Mouse (Mus musculus): ENCODE data around the gene Kti12.

Kti12 gene

DNA sequence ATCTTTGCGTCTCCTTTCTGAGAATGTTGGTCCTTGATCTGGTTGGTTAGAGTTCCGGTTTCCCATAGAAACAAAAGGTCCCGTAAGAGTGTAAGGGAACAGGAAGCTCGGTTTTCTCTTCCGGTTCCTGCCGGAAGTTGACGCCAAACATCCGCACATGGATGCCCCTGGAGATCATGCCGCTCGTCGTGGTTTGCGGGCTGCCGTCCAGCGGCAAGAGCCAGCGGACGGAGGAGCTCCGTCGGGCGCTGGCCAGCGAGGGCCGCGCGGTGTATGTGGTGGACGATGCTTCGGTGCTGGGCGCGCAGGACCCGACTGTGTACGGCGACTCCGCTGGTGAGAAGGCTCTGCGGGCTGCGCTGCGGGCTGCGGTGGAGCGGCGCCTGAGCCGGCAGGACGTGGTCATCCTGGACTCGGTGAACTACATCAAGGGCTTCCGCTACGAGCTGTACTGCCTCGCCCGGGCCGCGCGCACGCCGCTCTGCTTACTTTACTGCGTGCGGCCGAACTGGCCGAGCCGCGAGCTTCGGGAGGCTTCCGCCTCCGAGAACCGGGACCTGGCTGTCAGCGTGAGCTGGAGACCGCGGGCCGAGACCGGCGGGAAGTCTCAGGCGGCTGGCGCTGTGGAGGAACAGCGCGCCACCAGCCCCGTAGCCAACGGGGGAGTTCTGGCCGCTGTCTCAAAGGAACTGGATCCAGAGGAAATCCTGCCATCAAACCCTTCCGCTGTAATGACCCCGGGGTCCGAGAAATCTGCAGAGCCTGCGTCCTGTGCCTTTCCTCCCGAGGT is at the start of gene Kti12:
Gene Kti12, plus strand, starts transcription at position 71 of the 790 bp plus-strand sequence.
- peak; percentile 74 for DNase-seq

DNA sequence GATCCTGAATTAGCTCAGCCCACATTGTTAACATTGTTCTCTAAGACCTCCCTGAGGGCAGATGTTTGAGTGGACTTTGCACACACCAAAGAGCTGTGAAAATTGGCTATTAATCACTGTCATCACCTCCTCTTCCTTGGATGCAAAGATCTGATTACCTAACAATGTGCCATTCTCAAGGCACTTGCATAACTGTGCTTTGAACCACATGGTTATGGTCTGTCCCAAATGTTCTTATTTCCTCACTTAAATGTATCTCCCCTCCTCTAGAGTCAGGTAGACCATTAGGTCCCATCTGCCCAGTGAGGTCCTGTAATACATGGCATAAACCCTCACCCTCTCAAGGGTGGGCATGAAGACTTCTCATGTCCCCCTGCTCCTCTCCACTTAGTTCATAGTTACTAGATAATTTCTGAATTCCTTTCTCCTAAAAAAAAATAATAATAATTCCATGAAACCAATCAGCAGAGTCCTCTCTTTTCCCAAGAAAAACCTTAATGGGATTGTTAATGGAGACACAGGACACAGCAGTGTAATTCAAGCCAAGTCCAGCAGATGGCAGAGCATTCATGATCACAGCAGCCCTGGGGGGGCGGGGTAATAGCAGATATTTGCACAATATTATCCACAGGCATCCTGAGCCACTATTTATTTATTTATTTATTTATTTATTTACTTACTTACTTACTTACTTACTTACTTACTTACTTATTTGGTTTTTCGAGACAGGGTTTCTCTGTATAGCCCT is 49.3 kb upstream of the Kti12 start:
- DNase-seq = peak; percentile 74

DNA sequence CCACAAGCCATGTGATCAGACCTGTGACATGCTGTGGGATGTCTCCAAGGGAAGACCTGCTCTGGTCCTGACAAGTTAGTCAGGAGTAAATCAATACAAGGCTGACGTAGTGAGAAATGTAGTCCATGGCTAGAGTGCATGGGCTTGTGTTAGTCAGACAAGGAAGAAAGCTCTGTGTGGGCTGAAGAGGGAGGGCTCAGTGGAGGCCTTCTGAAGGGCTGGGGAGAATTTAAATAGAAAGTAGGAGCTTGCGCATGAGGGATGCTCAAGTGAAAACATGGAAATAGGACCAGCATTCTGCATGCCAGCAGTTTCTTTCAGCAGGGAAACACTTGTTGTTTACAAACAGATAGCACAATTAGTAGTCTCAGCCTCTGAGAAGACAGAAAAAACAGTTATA is 44.0 kb upstream of the Kti12 start:
- no peak for DNase-seq

DNA sequence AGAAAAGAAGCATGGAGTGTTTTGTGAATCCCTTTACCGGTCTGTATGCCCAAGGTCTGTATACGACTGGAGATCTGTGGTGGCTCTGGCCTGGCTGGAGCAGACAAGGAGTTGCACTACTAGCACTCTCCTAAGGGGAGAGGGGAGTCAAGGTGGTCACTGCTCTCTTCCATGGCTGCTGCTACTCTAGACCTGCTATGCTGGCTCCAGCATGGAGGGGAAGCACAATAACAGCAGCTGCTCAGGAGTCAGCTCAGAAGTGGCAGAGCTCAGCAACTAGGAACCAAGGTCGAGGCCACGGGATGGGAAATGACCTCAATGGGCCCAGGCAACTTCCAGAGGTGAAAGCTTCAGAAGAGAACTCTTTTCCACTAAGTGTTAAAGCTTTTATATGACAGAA is 36.4 kb upstream of the Kti12 start:
- DNase-seq = no peak

DNA sequence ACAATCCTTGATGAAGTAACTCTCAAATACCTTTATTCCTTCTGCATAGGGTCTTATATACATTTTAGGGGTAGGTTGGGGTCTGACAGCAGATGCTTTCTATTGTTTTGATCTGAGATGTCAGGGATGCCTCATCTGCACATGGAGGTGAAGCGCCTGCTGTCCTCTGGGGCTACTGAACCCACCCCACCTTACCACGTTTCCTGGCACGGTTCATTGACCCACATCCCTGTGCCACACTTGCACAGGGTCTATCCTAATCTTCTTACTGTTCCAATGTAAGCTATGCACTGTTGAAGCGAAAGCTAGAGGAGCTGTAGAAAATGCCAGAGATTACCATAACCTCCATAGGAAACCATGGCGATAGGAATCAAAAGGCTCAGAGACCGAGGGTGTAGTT is 36.0 kb upstream of the Kti12 start:
- DNase-seq = no peak

DNA sequence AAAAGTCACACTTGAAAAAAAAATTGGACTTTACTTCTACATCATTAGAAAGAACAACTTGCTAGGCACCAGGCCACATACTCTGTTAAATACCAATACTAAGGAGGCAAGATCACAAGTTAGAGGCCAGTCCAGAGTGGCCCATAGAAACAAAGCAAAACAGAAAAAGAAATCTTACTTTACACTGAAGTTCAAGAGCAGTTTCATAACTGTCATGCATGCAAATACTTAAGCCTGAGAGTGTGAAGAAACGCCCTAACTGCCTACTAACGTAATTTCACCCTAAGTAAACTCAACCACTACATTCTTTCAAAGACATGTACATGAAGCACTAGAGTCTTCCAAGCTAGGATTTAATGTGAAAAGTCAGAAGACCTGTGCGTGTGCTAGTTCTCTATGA is 21.9 kb upstream of the Kti12 start:
- DNase-seq = no peak

DNA sequence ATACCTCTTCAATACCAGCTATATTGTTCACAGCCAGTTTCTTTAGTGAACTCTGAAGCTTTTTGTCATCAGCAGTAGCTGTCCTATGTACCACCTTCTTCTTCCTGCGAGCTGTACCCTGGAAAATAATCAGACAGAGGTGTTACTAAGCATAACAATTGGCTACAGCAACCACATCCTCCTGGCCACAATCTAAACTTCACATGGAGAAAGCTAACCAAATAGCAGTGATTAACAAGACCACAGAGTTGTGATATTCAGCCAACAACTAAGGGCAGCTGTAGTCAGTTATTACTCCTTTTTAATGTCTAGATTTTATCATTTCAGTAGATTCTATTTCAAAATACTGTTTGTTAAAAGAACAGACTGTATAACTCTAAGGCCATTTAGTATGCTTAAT is 21.5 kb upstream of the Kti12 start:
- DNase-seq = no peak

DNA sequence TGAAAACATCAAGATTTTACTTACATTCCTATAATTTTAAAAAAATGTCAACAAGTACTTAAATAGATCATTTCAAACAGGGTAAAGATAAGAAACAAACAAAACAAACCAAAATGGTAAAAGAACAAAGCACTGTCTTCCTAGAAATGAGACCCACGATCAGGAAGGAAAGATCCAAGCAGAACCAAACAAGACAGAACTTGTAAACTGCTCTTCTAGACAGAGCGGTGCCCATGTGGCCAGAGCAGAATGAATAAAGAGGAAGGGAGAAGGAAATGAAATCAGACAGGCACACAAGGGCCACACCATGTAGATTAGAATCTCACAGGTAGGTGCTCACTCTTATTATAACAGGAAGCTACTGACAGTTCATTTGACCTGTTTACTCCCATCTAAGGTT is 20.9 kb upstream of the Kti12 start:
- DNase-seq = no peak

DNA sequence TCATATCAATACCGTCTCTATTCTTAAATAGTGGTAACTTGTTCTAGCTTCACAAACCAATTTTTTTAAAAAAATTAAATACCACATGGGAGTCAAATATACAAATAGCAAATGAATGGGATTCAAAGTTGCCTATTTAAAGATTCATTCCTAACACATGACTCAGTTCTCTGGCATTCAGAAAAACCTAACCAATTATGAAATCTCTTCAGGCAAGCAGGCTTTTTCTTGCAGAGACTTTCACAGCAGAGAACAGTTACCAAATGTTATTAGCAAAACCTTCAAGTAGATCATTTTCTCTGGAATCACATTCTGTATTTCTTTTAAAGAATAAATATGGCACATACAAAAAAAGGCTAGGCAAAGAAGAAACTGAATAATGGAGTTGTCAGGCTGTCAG is 16.9 kb upstream of the Kti12 start:
- DNase-seq = no peak

DNA sequence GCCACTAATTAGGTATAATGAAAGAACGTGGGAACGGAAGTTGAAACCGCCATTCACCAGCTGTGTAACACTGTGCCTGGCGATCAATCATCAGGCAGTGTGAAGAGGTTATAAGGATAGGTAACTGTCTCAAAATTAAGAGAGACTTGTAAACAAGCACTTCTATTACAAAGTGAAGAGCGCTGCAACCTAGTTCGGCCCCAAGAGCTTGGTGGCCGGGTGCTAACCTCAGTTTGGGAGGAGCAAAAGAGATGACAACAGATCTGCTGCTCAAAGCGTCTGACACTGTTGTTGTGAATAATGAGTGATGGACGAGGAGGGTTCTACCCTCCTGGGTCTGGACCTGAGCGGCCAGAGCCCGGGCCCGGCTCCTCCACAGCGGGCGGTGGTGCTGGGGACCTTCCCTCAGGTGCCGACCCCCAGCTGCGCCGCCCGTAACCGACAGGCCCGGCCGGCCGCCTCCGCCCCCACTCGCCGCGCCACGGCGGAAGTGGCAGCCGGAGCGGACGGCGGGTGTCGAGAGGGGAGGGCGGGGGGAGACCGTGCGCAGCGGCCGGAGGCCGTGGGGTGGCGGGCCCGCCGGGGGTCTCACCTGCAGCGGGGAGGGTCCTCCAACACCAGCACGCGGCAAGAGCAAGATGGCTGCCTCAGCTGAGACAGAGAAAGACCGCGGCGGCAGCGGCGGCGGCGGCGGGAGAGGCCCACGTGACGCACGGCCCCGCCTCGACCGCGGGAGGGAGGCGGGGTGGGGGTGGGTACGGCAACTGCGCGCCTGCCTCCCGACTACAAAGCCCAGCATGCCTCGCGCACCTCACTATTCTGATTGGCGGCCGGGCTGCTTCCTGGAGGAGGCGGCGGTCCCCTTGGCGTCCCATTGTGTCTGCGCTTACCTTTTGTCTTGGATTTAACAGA is 14.4 kb upstream of the Kti12 start, which contains the start of gene Btf3l4:
Gene Btf3l4, minus strand, starts transcription at position 699 of the 912 bp plus-strand sequence.
- DNase-seq = peak; percentile 89

DNA sequence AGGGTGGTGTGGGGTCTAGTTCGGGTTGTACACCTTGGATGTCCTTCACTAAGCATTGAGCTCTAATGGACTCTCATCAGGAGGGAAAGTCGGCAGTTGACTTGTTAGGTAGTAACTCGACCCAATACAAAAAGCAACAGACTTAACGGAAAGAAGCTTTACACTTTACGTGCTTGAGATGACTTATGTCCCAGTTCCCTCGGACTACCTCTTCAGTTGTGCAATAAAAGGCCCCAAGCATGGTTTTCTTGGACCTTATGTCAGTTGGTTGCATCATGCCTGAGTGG is 13.8 kb upstream of the Kti12 start:
- no peak for DNase-seq

DNA sequence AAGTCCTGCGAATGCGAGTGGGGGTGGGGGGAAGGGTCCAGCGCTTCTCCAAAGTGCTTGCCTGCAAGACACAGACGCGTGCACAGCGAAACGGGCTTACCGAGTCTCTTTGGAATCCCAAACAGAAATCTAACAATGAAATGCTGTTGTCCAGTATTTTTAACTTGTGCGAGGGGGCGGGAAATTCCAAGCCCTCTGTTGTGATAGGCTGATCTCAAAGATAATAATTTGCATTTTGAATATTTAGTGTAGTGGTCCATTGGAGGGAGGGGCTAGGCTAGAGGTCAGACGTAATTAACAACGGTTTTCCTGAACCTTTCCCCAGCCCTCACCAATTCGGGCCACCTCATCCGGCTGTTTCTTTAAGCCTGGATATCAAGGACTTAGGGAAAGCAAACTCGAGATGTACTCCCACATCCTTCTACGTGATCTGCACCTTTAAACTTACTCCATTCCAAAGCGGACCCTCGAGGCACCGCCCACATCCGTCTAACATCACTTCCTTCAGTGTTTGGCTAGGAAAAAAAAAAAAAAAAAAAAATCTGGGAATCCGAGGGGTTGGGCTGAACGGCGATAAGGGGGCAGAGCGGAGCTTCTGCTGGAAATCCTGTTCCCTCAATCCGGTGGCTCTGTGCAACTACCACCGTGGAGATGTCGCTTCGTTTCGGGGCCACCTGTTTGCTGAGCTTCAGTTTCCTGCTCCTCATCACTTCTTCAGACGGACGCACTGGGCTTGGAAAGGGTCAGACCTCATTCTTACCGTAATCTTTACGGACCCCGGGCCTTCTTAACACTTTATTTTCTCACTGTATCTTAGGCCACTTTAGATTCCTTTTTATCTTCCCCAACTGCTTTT is 13.2 kb upstream of the Kti12 start, which contains the start of gene Txndc12:
Gene Txndc12, plus strand, starts transcription at position 487 of the 856 bp plus-strand sequence.
- peak; percentile 69 for DNase-seq

DNA sequence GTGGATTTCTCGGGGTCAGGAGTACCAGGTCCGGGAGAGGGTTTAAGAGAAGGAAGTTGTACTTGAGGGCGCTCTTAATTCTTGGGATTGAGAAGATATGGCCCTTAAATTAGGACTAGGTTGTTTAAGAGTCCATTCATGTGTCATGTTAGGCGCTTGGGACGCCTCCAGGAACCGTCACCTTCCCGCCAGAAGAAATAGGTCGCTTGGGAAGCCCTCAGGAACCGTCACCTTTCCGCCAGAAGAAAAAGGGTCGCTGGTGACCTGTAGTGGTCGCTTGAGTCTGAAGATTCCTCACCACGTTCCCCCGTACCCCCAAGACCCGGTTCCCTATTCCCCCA is 12.6 kb upstream of the Kti12 start:
- peak; percentile 21 for DNase-seq

DNA sequence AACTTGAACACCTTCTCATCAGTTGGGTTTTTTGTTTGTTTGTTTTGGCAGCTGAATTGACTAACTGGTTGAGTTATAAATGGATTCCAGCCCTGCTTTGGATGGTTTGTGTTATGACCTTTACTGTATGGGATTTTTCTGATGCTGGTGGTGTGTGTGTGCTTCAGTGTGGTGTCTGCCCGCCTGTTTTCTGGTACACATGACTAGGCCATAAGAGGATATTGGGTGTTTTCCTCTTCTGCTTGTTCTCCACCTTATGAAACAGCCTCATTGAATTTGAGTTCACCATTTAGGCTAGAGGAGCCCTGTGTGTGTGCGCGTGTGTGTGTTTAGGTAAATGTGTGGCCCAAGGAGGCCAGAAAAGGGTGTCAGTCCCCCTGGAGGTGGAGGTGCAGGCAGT is 12.1 kb upstream of the Kti12 start:
- no peak for DNase-seq

DNA sequence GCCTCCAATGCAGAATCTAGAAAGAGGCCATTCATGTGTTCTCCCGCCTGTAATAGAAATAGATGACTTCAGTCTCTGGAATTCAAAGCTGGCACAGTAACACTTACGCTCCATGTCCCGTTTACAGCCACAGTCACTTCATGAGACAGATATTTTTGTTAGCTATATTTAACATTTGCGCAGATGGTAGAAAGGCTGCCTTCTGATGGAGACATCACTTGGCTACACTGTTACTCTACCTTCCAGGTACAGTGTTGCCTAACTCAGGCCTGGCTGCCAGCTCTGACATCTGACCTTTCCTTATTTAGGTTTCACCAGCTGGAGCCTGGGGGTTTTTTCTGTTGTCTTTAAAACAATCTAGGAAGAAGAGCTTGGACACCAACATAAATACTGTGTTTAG is 9.6 kb upstream of the Kti12 start:
- no peak for DNase-seq

DNA sequence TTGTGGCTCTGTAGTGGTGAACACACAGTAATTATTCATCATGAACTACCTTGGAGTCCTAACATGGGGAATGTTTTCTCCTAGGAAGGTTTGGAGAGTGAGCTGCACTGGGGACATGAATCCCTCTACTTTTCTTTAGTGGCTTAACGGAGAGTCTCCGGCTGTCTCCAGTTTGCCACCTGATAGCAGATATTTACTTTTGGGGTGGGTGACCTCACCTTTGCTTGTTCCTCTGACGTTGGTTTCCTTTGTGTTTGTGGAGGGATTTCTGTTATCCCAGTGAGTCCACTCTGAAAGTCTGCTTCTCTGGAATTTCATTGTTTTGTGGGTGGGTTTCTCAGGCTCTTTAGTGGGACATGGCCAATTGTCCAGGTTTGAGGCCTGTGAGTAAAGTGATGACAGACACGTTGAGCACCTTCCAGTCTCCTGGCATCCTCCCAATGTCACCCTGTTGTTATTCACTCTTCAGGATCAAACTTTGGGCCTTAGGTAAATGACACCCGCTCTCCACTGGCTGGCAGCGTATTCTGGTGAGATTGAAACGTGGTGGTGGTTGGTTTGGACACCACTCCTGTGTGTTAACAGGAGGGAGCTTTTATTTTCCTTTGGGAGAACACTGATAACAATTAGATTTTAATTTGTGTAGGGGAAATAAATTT is 5.5 kb upstream of the Kti12 start:
- DNase-seq = no peak

DNA sequence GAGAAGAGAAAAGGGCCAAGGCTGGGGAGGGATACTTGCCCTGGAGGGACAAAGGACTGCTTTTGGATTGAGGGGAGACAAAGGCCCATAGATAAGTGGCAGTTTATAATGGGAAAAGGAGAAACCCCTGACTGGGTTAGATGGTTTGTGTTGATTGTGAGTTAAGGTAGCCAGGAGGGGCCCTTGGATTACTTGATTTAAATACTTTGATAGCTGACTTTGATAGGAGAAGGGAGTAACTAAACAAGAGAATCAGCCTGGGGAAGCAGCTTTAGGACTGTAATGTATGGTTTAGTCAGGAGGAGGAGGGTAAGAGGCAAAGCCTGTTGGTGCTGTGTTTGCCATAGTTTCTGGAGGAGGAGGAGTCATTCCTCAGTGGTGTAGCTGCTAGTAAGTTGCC is 4.2 kb upstream of the Kti12 start:
- no peak for DNase-seq

DNA sequence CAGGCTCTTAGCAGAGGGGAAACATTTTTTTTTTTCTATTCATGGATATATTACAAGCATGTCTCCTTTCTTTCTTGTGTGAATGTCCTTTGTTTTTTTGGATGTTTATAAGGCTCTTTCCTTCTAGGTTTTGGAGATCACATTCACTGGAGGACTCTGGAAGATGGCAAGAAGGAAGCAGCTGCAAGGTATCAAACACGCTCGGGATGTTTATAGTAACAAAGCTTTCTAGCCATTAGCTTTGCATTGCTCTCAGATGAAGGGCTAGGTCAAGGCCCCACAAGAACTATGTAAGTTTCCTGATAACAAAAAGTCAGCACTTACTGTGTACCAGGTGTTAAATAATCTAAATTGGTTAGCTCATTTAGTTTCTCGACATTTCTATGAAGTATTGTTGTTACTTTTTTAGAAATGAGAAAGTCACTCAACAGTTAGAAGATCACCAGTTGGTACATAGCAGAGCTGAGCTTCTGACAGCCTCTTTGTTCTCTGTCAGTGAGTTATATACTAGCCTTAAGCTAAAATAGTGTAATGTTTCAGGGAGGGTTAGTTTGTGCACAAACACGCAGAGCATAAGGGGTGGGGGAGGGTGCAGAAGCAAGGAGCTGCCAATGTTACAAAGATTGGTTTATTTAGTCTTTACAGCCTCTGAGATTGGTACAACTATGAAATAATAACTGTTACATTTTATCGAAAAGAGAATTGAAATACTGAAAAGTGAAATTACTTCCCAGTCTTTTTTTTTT is 1.6 kb upstream of the Kti12 start:
- DNase-seq = no peak

DNA sequence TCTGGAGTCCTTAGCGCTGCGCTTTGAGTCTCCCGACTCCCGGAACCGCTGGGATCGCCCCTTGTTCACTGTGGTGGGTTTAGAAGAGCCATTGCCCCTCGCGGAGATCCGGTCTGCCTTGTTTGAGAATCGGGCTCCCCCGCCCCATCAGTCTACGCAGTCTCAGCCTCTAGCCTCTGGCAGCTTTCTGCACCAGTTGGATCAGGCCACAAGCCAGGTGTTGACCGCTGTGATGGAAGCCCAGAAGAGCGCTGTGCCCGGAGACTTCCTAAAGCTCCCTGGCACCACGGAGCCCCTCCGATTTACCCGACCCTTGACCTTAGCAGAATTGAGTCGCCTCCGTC is 892 bp downstream of the Kti12 start, which contains the start of gene A730015C16Rik:
Gene A730015C16Rik, minus strand, starts transcription at position 115 of the 344 bp plus-strand sequence.
- peak; percentile 26 for DNase-seq

DNA sequence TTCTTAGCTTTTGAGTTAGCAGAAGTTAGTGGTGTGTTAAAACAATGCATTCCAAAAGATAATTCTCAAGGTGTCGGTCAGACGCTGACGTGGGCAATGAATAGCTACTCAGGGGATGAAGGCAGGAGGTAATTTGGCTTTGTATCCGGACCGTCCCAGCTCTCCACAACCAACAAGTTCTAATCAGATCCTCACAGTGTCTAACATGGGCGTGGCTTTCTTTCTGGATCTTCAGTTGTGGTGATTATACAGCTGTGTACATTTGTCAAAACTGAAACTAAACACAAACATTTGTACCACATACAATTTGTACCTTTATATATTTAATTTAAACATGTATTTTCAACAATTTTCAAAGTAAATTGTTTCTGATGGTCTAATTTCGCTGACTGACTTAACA is 19.2 kb downstream of the Kti12 start:
- no peak for DNase-seq

DNA sequence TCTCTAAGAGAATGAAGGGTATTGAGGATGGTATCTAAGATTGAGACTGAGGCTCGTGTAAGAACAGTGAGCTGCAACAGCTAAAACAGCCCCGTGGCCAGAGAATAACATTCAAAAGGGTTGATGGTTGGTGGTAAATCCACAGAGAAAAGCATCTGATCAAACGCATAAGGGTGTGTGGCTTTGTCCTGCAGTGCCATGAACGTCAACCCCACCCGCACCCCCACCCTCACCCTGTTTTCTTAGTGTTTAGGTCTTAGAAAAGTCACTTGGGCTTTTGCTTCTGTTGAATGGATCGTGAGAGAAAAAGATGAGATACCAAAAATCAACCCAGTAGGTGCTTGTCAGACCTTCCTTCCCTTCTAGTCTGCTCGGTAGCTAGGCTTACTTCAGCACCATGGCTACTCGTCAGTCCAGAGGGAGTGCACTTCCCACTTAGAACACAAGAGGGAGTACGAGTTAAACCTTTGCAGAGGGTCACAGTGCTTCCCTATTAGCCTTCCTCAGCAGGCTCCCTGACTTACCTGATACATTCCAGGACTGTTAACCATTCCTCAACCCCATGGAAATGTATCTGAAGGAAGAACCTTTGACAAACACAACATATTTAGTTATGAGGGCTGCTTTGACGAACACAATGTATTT is 22.3 kb downstream of the Kti12 start:
- peak; percentile 85 for DNase-seq
